Mouse (Mus musculus) testis, adult 2 months (tissue): ENCODE measurements around the gene Wnt7b. TPM values are rescaled to one million over a fixed set of nuclear protein-coding genes. Genes with fewer than 3 reads are reported as not detected.

Source experiments
- H3K27ac ChIP-seq: fragments of 200-500 bp; 2 replicates; pipeline ENCODE4 v1.5.1; 2012; ENCODE audit warnings: low read depth, low read length; ENCODE audit not compliant: control insufficient read depth, insufficient read depth
- H3K27me3 ChIP-seq: fragments of 200-500 bp; 2 replicates; pipeline ENCODE4 v1.6.1; 2012; ENCODE audit warnings: mild to moderate bottlenecking, low read length, moderate library complexity; ENCODE audit not compliant: control insufficient read depth, insufficient read depth
- H3K36me3 ChIP-seq: fragments of 200-500 bp; 2 replicates; pipeline ENCODE4 v1.6.1; 2012; ENCODE audit warnings: mild to moderate bottlenecking, low read length; ENCODE audit not compliant: control insufficient read depth, insufficient read depth
- H3K4me1 ChIP-seq: fragments of 200-500 bp; 2 replicates; pipeline ENCODE4 v1.6.1; 2012; ENCODE audit warnings: low read length; ENCODE audit not compliant: control insufficient read depth, insufficient read depth
- H3K4me3 ChIP-seq: fragments of 200-500 bp; 2 replicates; pipeline ENCODE4 v1.5.1; 2012; ENCODE audit warnings: low read depth, mild to moderate bottlenecking, low read length, moderate library complexity, mixed read lengths; ENCODE audit not compliant: control insufficient read depth
- CTCF ChIP-seq: fragments of 200-500 bp; IDR thresholded peaks from 2 replicates; pipeline ENCODE4 v1.5.1; 2012; ENCODE audit warnings: low read depth, mild to moderate bottlenecking, inconsistent platforms, low read length, moderate library complexity; ENCODE audit not compliant: control insufficient read depth, insufficient read depth, insufficient replicate concordance
- POLR2A ChIP-seq: fragments of 200-500 bp; IDR thresholded peaks from 2 replicates; pipeline ENCODE4 v1.6.1; 2012; ENCODE audit warnings: low read depth, mild to moderate bottlenecking, inconsistent platforms, low read length, moderate library complexity; ENCODE audit not compliant: control insufficient read depth
- polyA plus RNA-seq: library from polyadenylated mRNA; depleted of rRNA; stranded (reverse); fragments of >200 nt; gene quantifications from 2 replicates; pipeline ENCODE4 v1.2.3, GENCODE M21; 2012

Wnt7b gene
- polyA plus RNA-seq, 1 experiment, result 0.07 TPM

DNA sequence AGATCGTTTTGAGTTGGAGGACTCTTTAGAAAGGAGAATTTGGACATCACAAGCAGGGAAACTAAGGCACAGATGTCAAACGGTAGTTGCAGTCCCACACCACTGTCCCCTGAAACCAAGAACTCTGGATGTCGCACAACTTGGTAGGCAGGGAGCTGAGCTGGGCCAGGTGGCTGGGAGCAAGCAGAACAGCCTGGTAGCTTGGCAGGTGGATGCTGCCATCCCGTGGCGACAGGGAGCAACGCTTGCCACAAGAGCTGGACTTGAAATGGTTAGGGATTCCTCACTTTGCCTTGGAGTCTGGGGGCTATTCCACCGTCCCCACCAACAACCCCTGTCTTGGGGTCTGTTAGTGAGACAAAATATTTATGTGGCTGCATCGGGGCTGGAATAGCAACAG, 751 bp upstream of the Wnt7b start:
- H3K4me3 ChIP-seq, result no peak overlapping the region
- TF ChIP-seq CTCF, result peak; percentile 88
- TF ChIP-seq POLR2A, result no peak
- peaks cover 17% of the 10 kb centered on the region for H3K4me1 ChIP-seq
- H3K27me3 ChIP-seq, result no peaks in the 10 kb centered on the region; the same call in 1 of the 2 replicates
- no peaks in the 10 kb centered on the region for H3K36me3 ChIP-seq
- H3K27ac ChIP-seq, result no peak overlapping the region

DNA sequence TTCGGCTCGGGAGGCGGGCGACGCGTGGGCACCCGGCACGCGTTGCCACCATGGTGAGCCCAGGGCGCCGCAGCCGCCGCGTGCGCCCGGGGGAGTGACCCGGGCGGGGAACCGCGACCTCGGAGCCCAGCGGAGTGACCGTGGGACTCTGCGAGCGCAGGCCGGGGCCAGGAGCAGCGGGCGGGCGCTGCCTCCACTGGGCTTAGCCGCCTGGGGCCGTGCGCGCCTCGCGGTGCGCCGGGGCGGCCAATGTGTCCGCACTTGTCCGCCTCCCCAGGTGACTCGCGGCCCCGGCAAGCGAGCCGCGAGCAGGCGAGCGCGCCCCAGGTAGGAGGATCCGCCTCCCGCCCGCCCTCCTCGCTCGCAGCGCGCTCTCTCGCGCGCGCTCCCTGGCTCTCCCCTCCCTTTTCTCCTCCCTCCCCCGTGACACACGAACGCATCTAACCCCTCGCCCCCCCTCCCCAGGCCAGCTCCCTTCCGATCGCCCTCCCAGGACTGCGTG, 659 bp downstream of the Wnt7b start:
- Histone ChIP-seq H3K27ac (no peak overlapping the region), H3K36me3 (no peaks in the 10 kb centered on the region), H3K4me3 (peak overlapping the region; percentile 60), H3K4me1 (peaks cover 17% of the 10 kb centered on the region), H3K27me3 (no peaks in the 10 kb centered on the region; the same call in 1 of the 2 replicates)
- TF ChIP-seq CTCF (no peak), POLR2A (no peak)

DNA sequence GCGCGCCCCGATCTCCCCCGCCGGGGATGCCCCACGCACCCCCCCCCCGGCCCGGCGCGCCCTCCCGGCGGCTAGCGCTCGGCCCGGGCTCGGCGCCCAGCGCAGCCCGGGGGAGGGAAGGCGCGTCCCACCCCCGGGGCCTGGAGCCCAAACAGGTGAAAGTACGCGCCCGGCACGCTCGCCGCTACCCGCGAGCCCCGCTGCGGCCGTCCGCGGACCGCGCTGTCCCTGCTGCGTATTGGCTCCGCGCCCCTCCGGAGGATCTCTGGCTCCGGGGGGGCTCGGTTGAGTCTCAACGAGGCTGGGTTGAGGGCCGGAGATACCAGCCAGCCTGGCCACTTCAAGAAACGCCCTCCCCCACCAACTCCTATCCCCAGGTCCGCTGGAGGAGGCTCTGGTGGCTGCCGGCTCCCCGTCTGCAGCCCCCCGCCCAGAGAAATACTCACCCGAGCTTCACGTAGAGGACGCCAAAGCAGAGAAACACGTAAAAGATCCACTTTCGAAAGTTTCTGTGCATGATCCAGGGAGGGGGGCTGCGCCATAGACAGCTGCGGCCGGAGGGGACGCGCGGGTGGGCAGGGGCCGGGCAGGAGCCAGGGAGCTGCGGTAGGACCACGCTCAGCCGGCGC, 1.2 kb downstream of the Wnt7b start:
- no peaks in the 10 kb centered on the region; the same call in 1 of the 2 replicates for H3K27me3 ChIP-seq

DNA sequence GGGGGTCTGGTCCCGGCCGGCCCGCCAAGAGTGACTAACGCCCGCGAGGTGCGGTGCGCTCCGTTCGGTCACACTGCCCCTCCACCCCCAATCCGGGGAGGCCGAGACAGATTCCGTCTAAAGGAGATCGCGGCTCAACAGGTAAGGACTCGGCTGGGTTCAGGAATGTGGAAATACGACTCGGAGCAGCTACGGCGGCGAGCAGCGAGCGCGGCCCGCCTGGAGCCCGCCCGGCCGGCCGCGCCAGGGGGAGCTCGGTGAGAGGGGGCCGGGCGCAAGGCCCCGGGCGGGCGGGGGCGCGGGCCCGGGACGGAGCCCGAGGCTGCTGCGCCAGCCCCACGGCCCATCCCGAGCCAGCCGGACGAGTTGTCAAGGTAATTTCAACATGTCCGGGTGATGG, 1.8 kb downstream of the Wnt7b start:
- no peaks in the 10 kb centered on the region; the same call in 1 of the 2 replicates for H3K27me3 ChIP-seq
- TF ChIP-seq CTCF, result no peak
- TF ChIP-seq POLR2A, result no peak
- no peak overlapping the region for H3K27ac ChIP-seq

More for the DNA sequence above, 1.2 kb downstream of the Wnt7b start:
- H3K4me3 ChIP-seq, result peak overlapping the region; percentile 60
- H3K36me3 ChIP-seq, result no peaks in the 10 kb centered on the region
- no peak for TF ChIP-seq CTCF
- TF ChIP-seq POLR2A, result no peak
- H3K27ac ChIP-seq, result no peak overlapping the region
- H3K4me1 ChIP-seq, result peaks cover 17% of the 10 kb centered on the region

DNA sequence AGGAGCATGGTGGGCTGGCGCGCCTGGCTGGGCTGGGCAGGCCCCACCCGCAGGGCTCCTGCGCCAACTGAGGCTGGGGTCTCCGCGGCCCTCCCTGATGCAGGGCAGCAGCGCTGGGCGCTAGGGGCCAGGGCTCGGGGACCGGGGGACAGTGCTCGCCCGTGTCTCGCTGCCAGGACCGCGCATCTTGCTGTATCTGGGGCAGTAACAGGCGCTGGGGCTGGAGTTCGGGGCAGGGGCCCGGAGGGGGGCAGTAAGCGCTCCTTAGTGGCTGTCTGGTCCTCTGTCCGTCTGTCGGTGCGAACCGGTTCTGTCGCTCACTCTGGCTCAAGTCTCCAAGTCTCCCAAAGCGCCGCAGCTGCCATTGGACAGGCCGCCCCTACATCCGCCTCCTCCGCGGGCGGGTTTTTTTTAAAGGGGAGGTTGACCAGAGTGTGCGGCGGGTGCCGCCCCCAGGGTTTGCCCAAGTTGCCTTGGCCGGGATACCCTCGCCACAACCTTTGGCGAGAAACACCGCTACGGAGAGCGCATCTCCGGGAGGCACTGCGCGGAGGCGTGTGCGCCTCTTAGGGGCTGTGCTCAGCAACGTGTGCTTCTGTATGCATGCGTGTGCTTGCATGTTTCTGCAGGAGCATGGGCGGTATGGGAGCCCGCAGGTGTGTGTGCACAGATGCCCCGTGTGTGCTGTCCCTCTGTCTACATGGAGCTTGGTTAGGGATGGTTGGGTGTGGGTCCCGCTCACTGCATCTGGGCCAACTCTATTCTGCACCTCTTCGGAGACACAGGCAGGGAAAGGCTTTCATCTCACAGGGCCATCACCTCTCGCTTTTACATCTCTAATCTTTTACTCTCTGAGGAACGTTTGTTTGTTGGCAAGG, 4.5 kb downstream of the Wnt7b start:
- H3K4me1 ChIP-seq, result peaks cover 17% of the 10 kb centered on the region
- H3K36me3 ChIP-seq, result no peaks in the 10 kb centered on the region
- no peaks in the 10 kb centered on the region; the same call in 1 of the 2 replicates for H3K27me3 ChIP-seq
- H3K27ac ChIP-seq, result no peak overlapping the region
- no peak overlapping the region for H3K4me3 ChIP-seq
- TF ChIP-seq CTCF, result no peak
- no peak for TF ChIP-seq POLR2A

More for the DNA sequence above, 1.8 kb downstream of the Wnt7b start:
- Histone ChIP-seq H3K4me1 (peaks cover 17% of the 10 kb centered on the region), H3K4me3 (peak overlapping the region; percentile 26), H3K36me3 (no peaks in the 10 kb centered on the region)

DNA sequence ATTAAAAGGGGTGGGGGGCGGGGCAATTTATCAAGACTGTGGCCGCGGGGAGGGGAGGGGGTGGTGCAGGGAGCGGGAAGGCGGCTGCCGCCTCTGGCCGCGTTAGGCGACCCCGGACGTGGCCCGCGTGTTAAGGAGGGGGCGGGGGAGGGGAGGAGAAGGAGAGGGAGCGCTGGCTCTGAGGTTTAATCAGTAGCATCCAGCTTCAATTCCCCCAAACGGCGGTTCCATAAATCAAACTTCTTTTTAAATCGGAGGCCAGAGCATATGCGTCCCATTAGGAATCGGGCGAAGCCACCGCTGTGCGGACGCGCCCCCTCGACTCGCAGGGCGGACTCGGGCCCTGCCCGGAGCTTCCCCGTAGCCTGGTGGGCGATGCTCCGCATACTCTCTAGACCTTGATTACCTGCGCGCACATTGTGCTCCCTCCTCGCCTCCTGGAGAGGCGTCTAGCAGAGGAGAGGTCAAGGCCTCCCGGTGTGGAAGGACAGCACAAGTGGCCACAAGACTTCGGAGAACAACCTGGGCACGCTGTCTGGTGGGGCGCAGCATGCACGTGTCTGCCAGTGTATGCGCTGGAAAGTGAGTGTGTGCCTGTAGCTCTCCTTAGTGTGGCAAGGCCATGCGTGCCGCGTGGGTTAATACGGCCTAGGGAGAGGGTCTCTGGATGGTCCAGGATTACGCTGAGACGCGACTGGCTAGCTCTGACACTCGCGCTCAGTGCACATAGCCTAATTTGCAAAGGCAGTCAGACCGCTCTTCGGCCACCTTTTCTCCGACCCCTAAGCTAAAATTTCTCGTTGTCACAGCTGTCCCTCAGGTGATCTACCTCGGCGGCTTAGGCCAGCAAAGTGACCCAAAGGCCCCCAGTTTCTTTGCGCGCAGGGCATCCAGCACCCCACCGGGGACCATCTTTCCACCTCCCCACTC, 5.5 kb downstream of the Wnt7b start:
- H3K27me3 ChIP-seq, result no peaks in the 10 kb centered on the region; the same call in 1 of the 2 replicates
- no peak overlapping the region for H3K27ac ChIP-seq
- H3K36me3 ChIP-seq, result no peaks in the 10 kb centered on the region
- peaks cover 12% of the 10 kb centered on the region for H3K4me1 ChIP-seq
- H3K4me3 ChIP-seq, result no peak overlapping the region
- TF ChIP-seq POLR2A, result no peak
- TF ChIP-seq CTCF, result no peak
